Mouse (Mus musculus) cerebellum, adult 18-20 months (tissue): ENCODE results near the gene Pde4dip.
A peak's percentile ranks its signal among the peaks of the same experiment; 100 is the strongest.

ENCODE experiments used
- DNase-seq, 2 experiments: peaks; one replicate each; pipeline ENCODE4 v3.0.0; 2021

Pde4dip gene

DNA sequence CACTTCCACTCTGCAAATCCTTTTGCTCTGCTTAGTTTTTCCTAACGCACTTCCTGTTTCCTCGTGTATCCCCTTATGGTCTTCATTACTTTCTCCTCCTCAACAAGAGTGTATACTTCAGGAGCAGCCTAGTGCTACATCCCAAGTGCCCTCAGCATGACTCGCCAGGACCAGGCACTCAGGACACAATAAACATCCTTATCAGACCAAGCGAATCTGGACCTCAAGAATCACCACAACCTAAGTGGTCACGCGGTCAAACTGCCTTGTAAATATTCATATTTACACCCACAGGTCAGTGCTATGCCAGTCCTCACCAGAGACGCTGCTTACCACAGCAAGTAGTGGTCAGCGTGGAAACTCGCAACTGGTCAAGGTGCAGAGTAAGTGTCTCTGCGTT is 139.7 kb downstream of the Pde4dip start:
- DNase-seq, result no peak

DNA sequence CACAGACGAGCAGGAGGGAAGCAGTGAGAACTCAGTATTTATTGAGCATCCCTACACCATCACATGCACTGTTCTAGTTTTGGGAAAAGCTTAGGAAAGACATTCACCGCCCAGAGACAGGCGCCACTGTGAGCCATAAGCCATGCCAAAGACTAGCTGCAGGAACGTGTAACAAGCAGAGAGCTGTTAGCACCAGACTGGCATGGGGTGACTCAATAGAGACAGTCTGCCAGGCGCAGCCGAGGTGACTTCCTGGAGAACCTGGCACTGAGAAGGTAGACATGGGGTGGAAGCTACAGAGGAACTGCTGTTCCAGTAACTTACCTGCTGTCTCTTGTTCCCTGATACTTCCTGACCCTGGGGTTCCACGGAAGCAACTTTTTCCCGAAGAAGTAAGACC is 145.7 kb downstream of the Pde4dip start:
- DNase-seq, result peak; percentile 65 to 82

GRCm38 (mm10) chr3:97735575-97735974 is 152.9 kb downstream of the Pde4dip start:
- DNase-seq, result no peak

DNA sequence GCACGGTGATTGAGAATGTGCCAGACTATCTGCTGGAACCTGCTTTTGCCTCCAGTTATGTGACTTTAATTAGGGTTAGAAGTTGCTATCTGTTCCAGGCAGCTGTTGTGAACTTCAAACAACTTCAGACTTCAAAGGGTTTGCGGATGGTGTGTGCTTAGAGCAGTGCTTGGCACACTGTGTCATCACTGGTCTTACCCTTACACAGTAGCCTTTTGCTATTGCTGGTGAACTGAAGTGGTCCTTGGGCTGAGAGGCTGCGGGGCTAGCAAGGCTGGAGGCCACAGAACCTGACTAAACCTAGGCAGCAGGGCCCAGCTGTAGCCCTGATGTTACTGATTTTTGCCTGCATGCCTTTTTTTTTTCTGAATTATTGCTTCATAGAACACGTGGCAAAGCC is 154.2 kb downstream of the Pde4dip start:
- no peak for DNase-seq

- DNase-seq, result no peak
Observed at GRCm38 (mm10) chr3:97732622-97733021, 155.9 kb downstream of the Pde4dip start.

GRCm38 (mm10) chr3:97730624-97731023 is 157.9 kb downstream of the Pde4dip start:
- no peak for DNase-seq

DNA sequence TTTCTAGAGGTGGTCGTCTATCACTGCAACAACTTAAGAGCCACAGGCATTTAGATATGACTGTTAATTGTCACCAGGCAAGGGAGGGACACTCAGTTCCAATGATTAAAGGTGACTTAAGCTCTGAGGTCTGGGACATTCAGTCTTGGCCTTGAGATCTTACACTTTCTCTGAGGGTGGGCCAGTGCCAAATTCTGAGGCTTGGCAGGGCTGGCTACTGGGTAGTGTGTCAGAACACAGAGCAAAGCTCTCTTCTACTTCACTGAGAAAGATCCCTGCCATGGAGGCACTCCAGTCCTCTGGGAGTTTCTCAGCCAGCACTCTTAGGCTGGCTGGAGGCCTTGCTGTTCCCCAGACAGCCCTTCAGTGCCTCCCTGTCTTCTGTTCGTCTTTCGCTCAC is 158.4 kb downstream of the Pde4dip start:
- DNase-seq, result no peak

DNA sequence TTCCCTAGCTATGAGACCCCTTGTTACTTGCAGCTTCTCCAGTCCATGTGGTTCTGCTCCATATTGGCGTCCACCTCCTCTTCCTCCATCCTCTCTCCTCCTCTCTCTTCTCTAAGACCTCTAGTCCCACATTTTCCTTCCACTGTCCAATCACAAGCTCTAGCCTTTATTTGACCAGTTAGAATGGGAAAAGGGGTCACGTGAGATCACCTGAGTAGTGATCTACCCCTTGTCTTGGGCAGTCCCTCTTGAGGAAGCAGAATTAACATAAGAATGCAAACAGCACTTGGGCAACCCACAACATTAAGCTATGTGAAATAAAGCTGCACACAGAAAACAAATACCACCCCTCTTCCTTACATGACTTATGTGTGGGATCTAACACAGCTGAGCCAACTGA is 160.7 kb downstream of the Pde4dip start:
- DNase-seq, result no peak

DNA sequence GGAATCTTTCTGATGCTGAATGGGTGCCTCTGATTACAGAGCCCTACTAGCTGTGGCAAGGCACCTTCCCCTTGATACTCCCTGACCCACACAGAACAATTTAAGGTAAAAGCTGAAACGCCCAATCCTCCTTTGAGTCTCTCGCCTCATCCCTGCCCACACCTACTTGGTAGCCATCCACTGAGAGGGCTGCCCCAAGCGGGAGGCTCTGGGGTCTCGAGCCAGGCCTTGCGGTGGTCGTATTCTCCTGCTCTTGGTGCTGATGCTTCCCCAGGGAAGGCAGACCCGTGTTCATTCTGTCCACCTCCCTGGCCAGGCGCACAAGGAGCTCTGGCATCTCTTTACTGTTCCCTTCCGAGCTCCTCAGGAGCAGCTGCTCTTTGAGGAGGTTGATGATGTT is 169.4 kb downstream of the Pde4dip start:
- no peak for DNase-seq

DNA sequence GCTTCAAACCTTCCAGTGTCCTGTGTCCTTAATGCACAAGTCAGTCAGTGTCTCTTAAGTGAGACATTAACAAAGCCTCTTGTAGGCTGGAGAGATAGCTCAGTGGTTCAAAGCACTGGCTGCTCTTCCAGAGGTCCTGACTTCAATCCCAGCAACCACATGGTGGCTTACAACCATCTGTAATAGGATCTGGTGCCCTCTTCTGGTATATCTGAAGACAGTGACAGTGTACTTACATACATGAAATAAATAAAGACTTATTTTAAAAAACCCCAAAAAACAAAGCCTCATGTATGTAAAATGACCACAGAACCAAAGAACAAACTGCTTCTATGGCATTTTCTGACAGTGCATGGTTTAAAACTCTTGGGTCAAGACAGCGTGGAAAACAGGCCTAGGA is 172.6 kb downstream of the Pde4dip start:
- DNase-seq, result no peak

DNA sequence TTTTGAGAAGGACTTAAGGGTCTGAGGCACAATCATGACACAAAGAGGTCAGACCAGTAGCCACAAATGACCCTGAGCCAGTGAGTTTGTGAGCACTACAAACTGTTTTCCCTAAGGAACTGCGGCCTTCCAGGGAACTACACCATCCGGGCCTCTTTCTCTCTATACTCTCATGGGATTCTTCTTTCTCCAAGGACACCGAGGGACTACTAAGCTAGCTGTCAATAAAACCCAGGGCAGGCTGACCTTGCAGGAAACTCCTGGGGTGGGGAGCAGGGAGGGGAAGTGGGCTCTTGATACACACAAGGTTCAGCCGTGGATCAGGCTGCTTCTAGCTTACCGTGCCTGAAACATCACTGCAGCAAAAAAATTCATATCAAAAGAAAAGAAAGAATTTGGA is 177.6 kb downstream of the Pde4dip start:
- no peak for DNase-seq

DNA sequence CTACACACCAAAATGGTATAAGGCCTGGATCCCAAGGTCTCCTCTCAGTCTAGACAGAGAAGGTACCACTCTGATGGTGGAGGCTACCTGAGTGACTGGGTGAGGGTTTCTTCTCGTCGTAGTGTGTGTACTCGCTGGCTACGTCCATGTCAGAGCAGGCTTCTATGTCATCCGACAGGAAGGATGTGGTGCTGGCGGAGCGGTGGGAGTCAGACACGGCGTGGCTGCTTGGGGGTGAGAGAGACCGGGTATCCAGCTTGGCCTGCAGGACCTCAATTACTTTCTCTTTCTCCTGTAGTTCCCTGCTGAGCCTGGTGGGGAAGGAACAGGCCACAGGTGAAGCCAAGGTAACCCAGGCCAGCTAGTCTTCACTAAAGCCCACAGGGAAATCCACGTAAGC is 178.4 kb downstream of the Pde4dip start:
- DNase-seq, result no peak

DNA sequence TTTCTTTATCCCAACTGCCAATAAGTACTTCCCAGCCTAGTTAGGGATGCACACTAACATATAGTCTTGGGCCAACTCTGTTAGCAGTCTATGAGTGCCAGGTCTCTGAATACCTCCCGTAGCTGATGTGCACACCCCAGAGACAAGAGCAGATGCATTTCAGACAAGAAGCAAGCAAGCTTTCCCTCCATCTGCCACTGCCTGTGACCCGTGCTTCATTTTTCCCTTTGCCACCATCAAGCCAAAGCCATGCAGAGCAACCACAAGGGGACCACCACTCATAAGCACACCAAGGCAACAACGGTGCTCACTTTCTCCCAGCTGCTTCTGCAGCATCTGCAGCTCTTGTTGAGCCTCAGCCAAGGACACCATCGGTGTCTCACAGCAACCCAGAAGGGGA is 181.9 kb downstream of the Pde4dip start:
- DNase-seq, result no peak

DNA sequence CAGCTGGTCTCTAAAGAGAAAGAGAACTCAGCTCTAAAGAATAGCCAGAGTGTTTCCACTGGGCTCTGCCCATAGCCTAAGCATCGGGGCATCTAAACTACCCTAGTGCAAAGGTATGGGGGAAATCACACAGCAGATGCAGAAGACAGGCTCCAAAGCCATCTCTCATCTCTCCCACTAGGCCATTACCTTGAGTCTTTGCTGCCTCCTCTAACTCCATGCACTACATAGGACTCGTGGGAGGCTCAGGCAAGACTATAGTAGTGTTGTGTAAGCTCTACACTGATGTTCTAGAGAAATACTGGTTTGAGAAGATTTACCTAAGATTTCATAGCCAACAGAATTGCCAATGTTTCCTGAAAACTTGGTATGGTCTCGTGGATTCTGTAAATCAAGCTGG is 183.0 kb downstream of the Pde4dip start:
- DNase-seq, result no peak

DNA sequence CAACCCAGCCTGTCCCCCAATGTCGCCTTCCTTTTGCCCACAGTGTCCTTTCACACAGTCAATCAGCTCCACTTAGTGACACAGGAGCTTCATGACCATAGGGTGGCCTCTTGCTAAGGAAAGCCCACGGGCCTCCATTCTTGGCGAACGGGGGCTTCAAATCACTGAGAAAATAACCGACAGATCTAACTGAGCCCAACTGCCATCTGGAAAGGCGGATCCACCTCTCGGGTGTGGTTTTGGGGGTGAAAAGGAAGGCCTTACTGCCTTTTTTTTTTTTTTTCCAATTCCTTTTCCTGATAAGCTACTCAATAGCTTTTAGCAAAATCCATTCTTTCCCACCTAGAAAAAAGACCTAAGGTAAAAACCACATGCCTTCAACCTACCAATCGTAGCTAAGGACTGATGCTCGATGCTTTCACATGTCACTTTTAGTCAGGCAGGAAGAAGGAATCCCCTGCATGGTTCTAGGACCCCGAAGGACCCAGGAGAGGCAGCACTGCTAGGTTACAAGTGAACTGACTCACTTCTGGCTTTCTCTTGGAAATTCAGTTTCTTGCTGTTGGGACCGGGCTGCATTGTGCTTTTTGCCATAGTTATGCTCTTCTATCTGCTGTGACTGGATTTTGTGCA is 185.9 kb downstream of the Pde4dip start:
- DNase-seq, result no peak

DNA sequence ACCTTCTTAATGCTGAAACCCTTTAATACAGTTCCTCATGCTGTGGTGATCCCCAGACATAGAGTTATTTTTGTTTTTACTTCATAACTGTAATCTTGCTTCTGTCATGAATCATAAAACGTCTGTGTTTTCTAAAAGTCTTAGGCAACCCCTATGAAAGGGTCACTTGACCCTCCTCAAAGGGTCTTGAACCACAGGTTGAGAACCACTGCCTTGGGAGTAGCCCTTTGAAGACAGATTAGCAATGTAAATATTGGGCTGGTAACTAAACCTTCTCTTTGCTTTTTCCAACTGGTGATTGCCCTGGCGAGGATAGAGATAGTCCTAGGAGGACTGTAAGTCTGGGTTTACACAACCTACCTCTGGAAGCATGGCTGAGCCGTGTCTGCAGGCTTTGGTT is 187.3 kb downstream of the Pde4dip start:
- DNase-seq, result no peak

DNA sequence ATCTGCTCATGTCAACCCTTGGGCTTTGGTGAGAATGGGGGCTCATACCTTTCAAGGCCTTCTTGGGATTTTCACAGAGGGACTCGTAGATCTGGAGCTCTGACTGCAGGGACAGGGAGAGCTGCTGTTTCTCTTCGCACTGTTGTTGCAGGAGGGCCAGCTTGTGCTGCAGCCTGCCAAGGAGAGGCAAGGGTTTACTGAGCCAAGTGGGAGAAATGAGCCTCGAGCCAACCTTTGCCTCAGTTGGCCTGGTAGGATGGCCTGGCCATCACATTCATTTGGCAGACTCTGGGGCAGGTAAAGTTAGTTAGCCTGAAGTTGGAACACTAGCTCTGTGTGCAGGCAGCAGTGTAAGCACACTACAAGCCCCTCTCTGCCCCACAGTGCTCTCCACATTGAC is 189.4 kb downstream of the Pde4dip start:
- no peak for DNase-seq

GRCm38 (mm10) chr3:97697291-97697690 is 191.2 kb downstream of the Pde4dip start:
- no peak for DNase-seq

- DNase-seq, result no peak
Observed at GRCm38 (mm10) chr3:97696866-97697265, 191.6 kb downstream of the Pde4dip start.

GRCm38 (mm10) chr3:97693806-97694205 is 194.7 kb downstream of the Pde4dip start:
- DNase-seq, result no peak

- no peak for DNase-seq
Observed at GRCm38 (mm10) chr3:97691443-97692017, 197.0 kb downstream of the Pde4dip start.

DNA sequence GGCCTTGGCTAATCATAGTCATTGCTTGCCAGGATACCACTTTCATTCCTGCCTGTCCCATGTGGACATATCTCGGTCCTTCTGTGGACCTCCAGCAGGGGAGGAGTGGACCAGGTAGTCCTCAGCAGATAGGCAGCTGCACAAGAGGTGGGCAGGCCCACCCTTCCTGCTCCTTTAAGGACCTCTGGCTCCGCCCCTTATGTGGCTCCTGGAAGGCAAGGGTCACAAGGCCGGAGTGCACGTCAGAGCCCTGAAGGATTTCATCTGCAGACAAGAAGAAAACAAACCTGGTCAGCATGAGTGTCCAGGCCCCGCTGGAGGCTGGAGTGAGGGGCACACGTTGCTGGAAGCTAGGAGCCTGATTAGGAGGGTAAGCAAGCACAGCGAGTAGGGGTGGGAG is 197.9 kb downstream of the Pde4dip start:
- no peak for DNase-seq

- DNase-seq, result no peak
Observed at GRCm38 (mm10) chr3:97689289-97689688, 199.2 kb downstream of the Pde4dip start.

GRCm38 (mm10) chr3:97686372-97687117 is 202.0 kb downstream of the Pde4dip start:
- no peak for DNase-seq
